Mouse (Mus musculus): ENCODE results near the gene 1700129C05Rik. TPM values are rescaled to one million over a fixed set of nuclear protein-coding genes. Genes with fewer than 3 reads are reported as not detected.

Gene 1700129C05Rik
- not detected for total RNA-seq (2021)
- long read RNA-seq, experiment 1: 0 reads
- long read RNA-seq, experiment 2: 0 reads

DNA sequence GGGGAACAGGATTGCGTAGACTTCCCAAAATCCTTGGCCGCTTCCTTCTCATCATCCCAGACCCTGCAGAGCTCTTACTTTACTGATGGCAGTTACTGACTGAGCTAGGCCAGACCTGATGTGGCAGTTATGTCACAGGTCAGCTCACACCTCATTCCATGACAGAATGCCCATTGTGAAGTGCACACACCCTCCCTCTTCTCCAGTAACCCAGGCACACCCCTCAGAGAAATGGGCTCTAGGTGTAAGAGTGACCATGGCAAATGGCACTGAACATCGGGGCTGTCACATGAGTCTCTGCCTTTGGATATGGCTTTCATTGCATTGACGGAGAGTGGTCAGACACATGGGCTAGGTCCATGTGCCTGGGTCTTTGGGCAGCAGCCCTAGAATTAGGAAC is at the start of gene 1700129C05Rik:
Gene 1700129C05Rik, minus strand, starts transcription at position 101 of the 400 bp plus-strand sequence.
- DNase-seq: no peak

DNA sequence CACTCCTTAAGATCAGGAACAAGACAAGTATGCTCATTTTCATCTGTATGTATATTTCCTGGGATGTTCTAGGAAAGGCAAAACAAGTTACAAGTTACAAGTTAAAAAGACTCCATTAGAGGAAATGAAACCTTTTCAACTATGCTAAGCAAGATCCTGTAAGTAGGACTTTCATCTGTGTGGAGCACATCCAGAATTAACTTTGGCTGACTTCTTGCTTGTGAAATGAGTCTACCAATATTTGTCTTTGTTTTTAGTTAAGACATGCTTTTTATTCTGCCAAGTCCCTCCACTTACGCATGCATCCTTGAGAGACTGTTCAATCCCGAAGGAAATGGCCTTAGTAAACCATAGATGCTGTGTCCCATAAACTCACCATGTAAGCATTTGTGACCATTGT is 43.4 kb upstream of the 1700129C05Rik start:
- DNase-seq: no peak

DNA sequence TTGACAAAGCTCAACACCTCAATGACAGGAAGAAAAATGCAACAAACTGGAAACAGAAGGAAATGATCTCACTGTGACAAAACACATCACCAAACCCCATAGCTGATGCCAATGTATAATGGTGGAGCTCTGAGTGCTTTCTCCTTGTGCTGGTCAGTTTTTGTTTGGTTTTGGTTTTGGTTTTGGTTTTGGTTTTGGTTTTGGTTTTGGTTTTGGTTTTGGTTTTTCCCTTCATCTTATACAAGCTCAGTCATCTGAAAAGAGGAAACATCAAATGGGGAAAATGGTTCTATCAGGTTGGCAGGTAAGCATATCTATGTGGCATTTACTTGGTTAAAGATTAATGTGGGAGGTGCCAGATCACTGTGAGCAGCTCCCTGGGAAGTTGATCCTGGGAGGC is 42.8 kb upstream of the 1700129C05Rik start:
- DNase-seq: no peak

- DNase-seq: no peak
Measured at GRCm38 (mm10) chr14:59182732-59183131, 40.0 kb upstream of the 1700129C05Rik start.

DNA sequence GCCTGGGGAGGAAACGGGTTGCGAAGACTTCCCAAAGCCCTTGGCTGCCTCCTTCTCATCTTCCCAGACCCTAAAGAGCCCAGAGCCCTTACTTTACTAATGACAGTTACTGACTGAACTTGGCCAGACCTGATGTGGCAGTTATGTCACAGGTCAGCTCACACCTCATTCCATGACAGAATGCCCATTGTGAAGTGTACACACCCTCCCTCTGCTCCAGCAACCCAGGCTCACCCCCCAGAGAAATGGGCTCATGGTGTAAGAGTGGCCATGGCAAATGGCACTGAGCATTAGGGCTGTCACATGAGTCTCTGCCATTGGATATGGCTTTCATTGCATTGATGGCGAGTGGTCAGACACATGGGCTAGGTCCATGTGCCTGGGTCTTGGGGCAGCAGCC is 36.0 kb upstream of the 1700129C05Rik start, which contains the start of gene Gm5142:
Gene Gm5142, minus strand, starts transcription at position 101 of the 400 bp plus-strand sequence.
- DNase-seq: no peak

DNA sequence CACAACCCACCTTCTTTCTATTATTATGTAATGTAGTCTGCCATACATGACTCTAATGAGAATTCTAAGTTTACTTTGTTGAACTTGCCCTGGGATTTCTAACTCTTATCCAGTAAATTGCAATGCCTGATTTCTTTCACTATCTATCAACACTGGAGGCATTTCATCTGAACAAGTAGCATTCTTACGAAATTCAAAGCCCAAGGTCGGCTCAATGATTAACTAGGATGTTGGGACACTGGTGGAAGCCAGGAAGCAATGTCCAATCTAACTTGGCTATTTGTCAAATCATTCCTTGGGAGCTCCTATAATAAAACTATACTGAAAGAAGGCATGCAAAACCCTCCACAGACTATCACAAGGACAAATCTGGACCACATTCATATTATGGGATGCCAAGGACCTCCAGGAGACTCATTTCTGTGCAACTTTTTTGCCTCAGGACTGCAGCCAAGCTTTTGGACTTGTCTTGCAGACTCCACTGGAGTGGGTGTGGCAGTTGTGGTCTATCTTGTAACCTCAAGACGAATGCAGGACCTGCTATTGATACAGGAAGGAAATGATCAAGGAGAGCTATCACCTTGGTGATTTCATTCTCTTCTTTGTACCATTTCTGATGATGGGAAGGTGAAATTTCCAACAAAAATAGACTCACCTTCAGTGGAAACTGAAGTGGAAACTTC is 14.5 kb upstream of the 1700129C05Rik start:
- peak; percentile 39 to 47 for DNase-seq

GRCm38 (mm10) chr14:59155589-59155988 is 12.9 kb upstream of the 1700129C05Rik start:
- no peak for DNase-seq

DNA sequence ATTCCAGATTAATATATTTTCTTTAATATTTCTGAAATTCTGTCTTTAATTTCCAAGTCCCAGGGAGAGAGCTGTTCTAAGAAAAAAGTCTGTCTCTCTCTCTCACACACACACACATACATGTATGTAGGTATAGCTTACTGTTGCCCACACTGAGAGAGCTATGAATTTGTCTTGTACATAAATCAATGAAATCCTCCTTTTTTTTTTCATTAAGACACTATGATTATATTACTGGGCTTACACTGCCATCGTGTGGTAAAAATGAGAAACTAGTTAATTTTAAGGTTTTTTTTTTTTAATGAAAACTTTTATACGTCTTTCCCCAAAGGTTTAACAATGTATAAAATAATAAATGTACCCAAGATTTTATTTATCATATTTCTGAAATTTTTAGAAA is 28.4 kb downstream of the 1700129C05Rik start:
- no peak for DNase-seq

- no peak for DNase-seq
Measured at GRCm38 (mm10) chr14:59104006-59104605, 38.6 kb downstream of the 1700129C05Rik start.

DNA sequence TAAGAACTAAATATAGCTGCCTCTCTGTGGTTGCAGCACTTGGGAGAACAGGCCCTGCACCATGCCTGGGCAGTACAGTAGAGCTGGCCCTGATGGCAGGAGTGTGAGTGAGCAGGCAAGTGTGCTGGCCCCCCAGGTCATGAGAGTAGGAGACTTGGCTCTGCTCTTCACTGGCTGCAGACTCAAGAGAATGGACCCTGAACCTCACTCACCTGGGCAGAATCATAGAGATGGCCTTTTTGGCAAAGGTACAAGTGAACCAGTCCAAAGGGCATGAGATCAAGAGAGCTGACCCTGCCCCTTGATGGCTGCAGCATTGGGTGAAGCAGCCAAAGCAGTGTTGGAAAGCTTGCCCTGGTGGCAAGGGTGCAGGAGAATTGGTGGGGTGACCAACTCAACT is 49.1 kb downstream of the 1700129C05Rik start:
- no peak for DNase-seq

DNA sequence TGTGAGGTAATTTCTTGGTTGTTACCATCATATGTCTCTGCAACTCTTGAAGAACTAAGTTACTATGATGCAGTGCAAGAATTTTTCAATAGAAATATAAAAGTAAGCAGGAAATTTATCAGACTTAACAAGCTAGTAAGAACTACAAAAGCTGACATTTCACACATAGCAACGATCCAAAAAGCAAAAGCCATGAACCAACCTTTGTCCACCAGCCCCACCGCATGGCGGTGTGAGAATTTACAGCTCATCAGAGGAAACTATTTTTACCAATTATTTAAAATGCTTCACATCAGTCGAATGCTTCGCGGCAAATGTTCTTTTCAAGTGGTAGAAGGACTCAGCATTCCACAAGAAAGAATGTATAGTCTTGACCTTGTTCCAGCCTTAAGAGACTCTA is 58.3 kb downstream of the 1700129C05Rik start:
- peak; percentile 53 to 64 for DNase-seq

Other genes with a start within 250 kb of the 1700129C05Rik start
- gene Gm5142, start 35.9 kb upstream of the 1700129C05Rik start, total RNA-seq (2021): not detected
- gene Rcbtb1, start 58.3 kb upstream of the 1700129C05Rik start, total RNA-seq (2021): 10 to 100 TPM; 23.1 to 37.5 TPM
- gene Gm6904, start 117.3 kb upstream of the 1700129C05Rik start, total RNA-seq (2021): 1 to 10 TPM in 1 of 2 experiments, under 1 TPM in 1; 0.70 to 1.1 TPM
- under 1 TPM; 0.66 to 0.79 TPM for gene Phf11a, start 154.6 kb upstream of the 1700129C05Rik start, total RNA-seq (2021)
- gene Phf11b, start 198.5 kb upstream of the 1700129C05Rik start, total RNA-seq (2021): 1 to 10 TPM; 1.9 to 3.4 TPM
- 1 to 10 TPM; 7.0 to 9.0 TPM for gene Phf11d, start 222.6 kb upstream of the 1700129C05Rik start, total RNA-seq (2021)